Mouse (Mus musculus): ENCODE data around the gene Oasl1. TPM values are rescaled to one million over a fixed set of nuclear protein-coding genes. Genes with fewer than 3 reads are reported as not detected.
"Not testable (repeated sequence)": the region's sequence is repeated elsewhere in the genome, so short reads cannot be mapped to it uniquely, and the experiment has no call there.

Gene Oasl1
- polyA plus RNA-seq, 1 experiment from 2014 or later: 0.25 TPM

DNA sequence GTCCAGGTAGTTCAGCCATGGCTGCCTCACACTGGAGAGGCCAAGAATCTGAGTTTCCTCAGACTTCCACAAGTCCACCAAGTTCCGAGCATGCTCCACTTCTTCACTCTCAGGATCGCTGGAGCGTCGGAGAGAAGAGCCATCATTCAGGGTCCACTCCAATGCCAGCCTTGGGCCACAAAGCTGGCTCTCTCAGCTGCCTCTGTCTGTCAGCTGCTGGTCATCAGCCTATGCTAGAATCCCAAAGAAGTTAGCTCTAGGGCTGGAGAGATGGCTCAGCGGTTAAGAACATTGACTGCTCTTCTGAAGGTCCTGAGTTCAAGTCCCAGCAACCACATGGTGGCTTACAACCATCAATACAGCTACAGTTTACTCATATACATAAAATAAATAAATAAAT, 5.7 kb upstream of the Oasl1 start:
- H3K36me3 ChIP-seq (replicated peaks; ENCODE audit: control insufficient read depth, insufficient read depth); ATAC-seq (ENCODE audit: low FRiP score); H3K4me1 ChIP-seq (replicated peaks; ENCODE audit: control insufficient read depth, insufficient read depth, low read length); DNase-seq (ENCODE audit: low spot score); H3K9me3 ChIP-seq (ENCODE audit: control insufficient read depth, low read length); H3K4me3 ChIP-seq (replicated peaks; ENCODE audit: low read length); H3K27me3 ChIP-seq (ENCODE audit: control insufficient read depth, insufficient read depth, low read length); H3K27ac ChIP-seq; H3K9ac ChIP-seq; H3K4me2 ChIP-seq (replicated peaks): not testable (repeated sequence)
- 92% methylated on average over 5 of the region's 5 CpGs for WGBS

- no peaks in the 10 kb centered on the region for H3K36me3 ChIP-seq (replicated peaks; ENCODE audit: control insufficient read depth, insufficient read depth)
- ATAC-seq (ENCODE audit: low FRiP score) (no peak), DNase-seq (ENCODE audit: low spot score) (no peak)
- H3K9me3 ChIP-seq (ENCODE audit: control insufficient read depth, low read length): peaks cover 5% of the 10 kb centered on the region; the same call in 1 of the 2 replicates
- H3K4me2 ChIP-seq (replicated peaks): no peak overlapping the region
- no peak overlapping the region for H3K9ac ChIP-seq
- H3K27me3 ChIP-seq (ENCODE audit: control insufficient read depth, insufficient read depth, low read length): no peaks in the 10 kb centered on the region
- H3K27ac ChIP-seq: no peak overlapping the region
- 0 out of 2 replicates have a peak, but pooled peaks cover 5% of the 10 kb centered on the region for H3K4me1 ChIP-seq (replicated peaks; ENCODE audit: control insufficient read depth, insufficient read depth, low read length)
- no peak overlapping the region for H3K4me3 ChIP-seq (replicated peaks; ENCODE audit: low read length)
- WGBS: 81% methylated on average over 19 of the region's 19 CpGs
Measured at GRCm38 (mm10) chr5:114921551-114922365, 1.3 kb upstream of the Oasl1 start.

- DNase-seq (ENCODE audit: low spot score) (no peak), ATAC-seq (ENCODE audit: low FRiP score) (no peak)
- no peak overlapping the region for H3K4me3 ChIP-seq (replicated peaks; ENCODE audit: low read length)
- WGBS: 66% methylated on average over 10 of the region's 10 CpGs
- no peak overlapping the region for H3K27ac ChIP-seq
- 0 out of 2 replicates have a peak, but pooled peaks cover 5% of the 10 kb centered on the region for H3K4me1 ChIP-seq (replicated peaks; ENCODE audit: control insufficient read depth, insufficient read depth, low read length)
- no peaks in the 10 kb centered on the region for H3K36me3 ChIP-seq (replicated peaks; ENCODE audit: control insufficient read depth, insufficient read depth)
- H3K27me3 ChIP-seq (ENCODE audit: control insufficient read depth, insufficient read depth, low read length): no peaks in the 10 kb centered on the region
- no peak overlapping the region for H3K9ac ChIP-seq
- no peak overlapping the region for H3K4me2 ChIP-seq (replicated peaks)
- H3K9me3 ChIP-seq (ENCODE audit: control insufficient read depth, low read length): peaks cover 5% of the 10 kb centered on the region; the same call in 1 of the 2 replicates
Measured at GRCm38 (mm10) chr5:114922366-114922731, 691 bp upstream of the Oasl1 start.

- Histone ChIP-seq H3K27ac (no peak overlapping the region), H3K4me3 (replicated peaks; ENCODE audit: low read length) (no peak overlapping the region), H3K9me3 (ENCODE audit: control insufficient read depth, low read length) (peaks cover 5% of the 10 kb centered on the region; the same call in 1 of the 2 replicates), H3K36me3 (replicated peaks; ENCODE audit: control insufficient read depth, insufficient read depth) (no peaks in the 10 kb centered on the region), H3K4me2 (replicated peaks) (no peak overlapping the region), H3K9ac (no peak overlapping the region), H3K27me3 (ENCODE audit: control insufficient read depth, insufficient read depth, low read length) (no peaks in the 10 kb centered on the region), H3K4me1 (replicated peaks; ENCODE audit: control insufficient read depth, insufficient read depth, low read length) (0 out of 2 replicates have a peak, but pooled peaks cover 5% of the 10 kb centered on the region)
- DNase-seq (ENCODE audit: low spot score): no peak
- WGBS: 52% methylated on average over 1 of the region's 1 CpGs
- no peak for ATAC-seq (ENCODE audit: low FRiP score)
Measured at GRCm38 (mm10) chr5:114926153-114926684, 3.2 kb downstream of the Oasl1 start.

- Histone ChIP-seq H3K9me3 (ENCODE audit: control insufficient read depth, low read length) (peaks cover 5% of the 10 kb centered on the region; the same call in 1 of the 2 replicates), H3K9ac (no peak overlapping the region), H3K27ac (no peak overlapping the region), H3K4me1 (replicated peaks; ENCODE audit: control insufficient read depth, insufficient read depth, low read length) (0 out of 2 replicates have a peak, but pooled peaks cover 5% of the 10 kb centered on the region), H3K4me3 (replicated peaks; ENCODE audit: low read length) (no peak overlapping the region), H3K36me3 (replicated peaks; ENCODE audit: control insufficient read depth, insufficient read depth) (no peaks in the 10 kb centered on the region), H3K27me3 (ENCODE audit: control insufficient read depth, insufficient read depth, low read length) (no peaks in the 10 kb centered on the region), H3K4me2 (replicated peaks) (no peak overlapping the region)
- 80% methylated on average over 9 of the region's 9 CpGs for WGBS
- DNase-seq (ENCODE audit: low spot score) (no peak), ATAC-seq (ENCODE audit: low FRiP score) (no peak)
Measured at GRCm38 (mm10) chr5:114926753-114927152, 3.7 kb downstream of the Oasl1 start.

DNA sequence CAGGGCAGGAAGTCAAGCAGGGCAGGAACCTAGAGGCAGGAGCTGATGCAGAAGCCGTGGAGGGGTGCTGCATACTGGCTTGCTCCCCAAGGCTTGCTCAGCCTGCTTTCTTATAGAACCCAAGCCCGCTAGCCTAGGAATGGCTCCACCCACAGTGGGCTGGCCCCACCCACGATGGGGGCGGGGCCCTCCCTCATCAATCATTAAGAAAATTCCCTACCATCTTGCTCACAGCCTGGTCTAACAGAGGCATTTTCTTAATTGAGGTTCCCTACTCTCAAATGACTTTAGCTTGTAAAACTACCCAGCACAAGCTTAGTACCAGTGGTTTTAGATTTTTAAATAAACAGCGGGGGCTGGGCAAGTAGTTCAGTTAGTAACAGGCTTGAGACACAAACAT, 8.6 kb downstream of the Oasl1 start:
- no peak for ATAC-seq (ENCODE audit: low FRiP score)
- H3K36me3 ChIP-seq (replicated peaks; ENCODE audit: control insufficient read depth, insufficient read depth): no peaks in the 10 kb centered on the region
- H3K27ac ChIP-seq: no peak overlapping the region
- no peaks in the 10 kb centered on the region for H3K9me3 ChIP-seq (ENCODE audit: control insufficient read depth, low read length)
- H3K4me2 ChIP-seq (replicated peaks): no peak overlapping the region
- no peak for DNase-seq (ENCODE audit: low spot score)
- no peak overlapping the region for H3K9ac ChIP-seq
- WGBS: 61% methylated on average over 5 of the region's 5 CpGs
- H3K4me3 ChIP-seq (replicated peaks; ENCODE audit: low read length): no peak overlapping the region
- no peaks in the 10 kb centered on the region for H3K27me3 ChIP-seq (ENCODE audit: control insufficient read depth, insufficient read depth, low read length)
- no peaks in the 10 kb centered on the region for H3K4me1 ChIP-seq (replicated peaks; ENCODE audit: control insufficient read depth, insufficient read depth, low read length)

GRCm38 (mm10) chr5:114933206-114933605, 10.2 kb downstream of the Oasl1 start:
- H3K4me2 ChIP-seq (replicated peaks): no peak overlapping the region
- H3K27me3 ChIP-seq (ENCODE audit: control insufficient read depth, insufficient read depth, low read length): no peaks in the 10 kb centered on the region
- H3K9me3 ChIP-seq (ENCODE audit: control insufficient read depth, low read length): no peaks in the 10 kb centered on the region
- ATAC-seq (ENCODE audit: low FRiP score) (no peak), DNase-seq (ENCODE audit: low spot score) (no peak)
- H3K27ac ChIP-seq: no peak overlapping the region
- no peaks in the 10 kb centered on the region for H3K36me3 ChIP-seq (replicated peaks; ENCODE audit: control insufficient read depth, insufficient read depth)
- H3K4me3 ChIP-seq (replicated peaks; ENCODE audit: low read length): no peak overlapping the region
- 86% methylated on average over 8 of the region's 8 CpGs for whole genome bisulfite sequencing
- H3K9ac ChIP-seq: no peak overlapping the region
- H3K4me1 ChIP-seq (replicated peaks; ENCODE audit: control insufficient read depth, insufficient read depth, low read length): no peaks in the 10 kb centered on the region

DNA sequence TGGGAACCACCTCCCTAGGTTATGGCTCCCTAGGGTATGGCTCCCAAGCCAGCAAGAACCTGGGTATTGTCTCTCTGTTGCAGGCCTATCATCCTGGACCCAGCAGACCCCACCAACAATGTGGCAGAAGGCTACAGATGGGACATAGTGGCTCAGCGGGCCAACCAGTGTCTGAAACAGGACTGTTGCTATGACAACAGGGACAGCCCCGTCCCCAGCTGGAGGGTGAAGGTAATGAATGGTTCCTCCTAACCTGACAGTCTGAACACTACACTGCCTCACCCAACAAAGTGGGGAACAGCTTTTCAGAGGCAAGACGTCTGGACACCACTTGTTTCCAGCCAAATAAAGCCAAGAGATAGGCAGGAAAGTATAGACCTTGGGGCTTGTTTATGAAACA, 12.8 kb downstream of the Oasl1 start:
- Histone ChIP-seq H3K9ac (no peak overlapping the region), H3K27ac (no peak overlapping the region)

DNA sequence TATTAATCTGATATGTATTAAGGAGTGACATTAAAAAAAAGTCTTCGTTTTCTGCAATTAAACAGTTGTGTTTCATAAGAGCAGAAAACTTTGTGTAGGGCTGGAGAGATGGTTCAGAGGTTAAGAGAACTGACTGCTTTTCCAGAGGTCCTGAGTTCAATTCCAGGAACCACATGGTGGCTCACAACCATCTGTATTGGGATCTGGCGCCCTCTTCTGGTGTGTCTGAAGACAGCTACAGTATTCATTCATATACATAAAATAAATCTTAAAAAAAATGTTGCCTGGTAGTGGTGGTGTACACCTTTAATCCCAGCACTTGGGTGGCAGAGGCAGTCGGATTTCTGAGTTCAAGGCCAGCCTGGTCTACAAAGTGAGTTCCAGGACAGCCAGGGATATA, 18.1 kb downstream of the Oasl1 start:
- H3K9ac ChIP-seq; H3K4me3 ChIP-seq (replicated peaks; ENCODE audit: low read length); DNase-seq (ENCODE audit: low spot score); H3K4me1 ChIP-seq (replicated peaks; ENCODE audit: control insufficient read depth, insufficient read depth, low read length); ATAC-seq (ENCODE audit: low FRiP score); H3K27ac ChIP-seq; H3K27me3 ChIP-seq (ENCODE audit: control insufficient read depth, insufficient read depth, low read length); H3K36me3 ChIP-seq (replicated peaks; ENCODE audit: control insufficient read depth, insufficient read depth); H3K9me3 ChIP-seq (ENCODE audit: control insufficient read depth, low read length): not testable (repeated sequence)
- peak overlapping the region; percentile 75; the same call in 1 of the 2 replicates for H3K4me2 ChIP-seq (replicated peaks)
- WGBS: 56% methylated on average over 3 of the region's 3 CpGs

More for the DNA sequence above, 12.8 kb downstream of the Oasl1 start:
- no peaks in the 10 kb centered on the region for H3K9me3 ChIP-seq (ENCODE audit: control insufficient read depth, low read length)
- no peak overlapping the region for H3K4me2 ChIP-seq (replicated peaks)
- H3K27me3 ChIP-seq (ENCODE audit: control insufficient read depth, insufficient read depth, low read length): no peaks in the 10 kb centered on the region
- no peaks in the 10 kb centered on the region for H3K36me3 ChIP-seq (replicated peaks; ENCODE audit: control insufficient read depth, insufficient read depth)
- no peaks in the 10 kb centered on the region for H3K4me1 ChIP-seq (replicated peaks; ENCODE audit: control insufficient read depth, insufficient read depth, low read length)
- ATAC-seq (ENCODE audit: low FRiP score) (no peak), DNase-seq (ENCODE audit: low spot score) (no peak)
- no peak overlapping the region for H3K4me3 ChIP-seq (replicated peaks; ENCODE audit: low read length)
- WGBS: 15% methylated on average over 3 of the region's 3 CpGs
